Mouse (Mus musculus) lung, embryonic 14.5 days (tissue): ENCODE results near the gene Usp33. TPM values are rescaled to one million over a fixed set of nuclear protein-coding genes. Genes with fewer than 3 reads are reported as not detected.

ENCODE experiments used
- ATAC-seq: fragments of 200-750 bp; cut with Nextera tagmentation; 2 replicates; pipeline ENCODE4 v1.8.0; 2017; ENCODE audit warnings: mild to moderate bottlenecking, moderate TSS enrichment, moderate library complexity; ENCODE audit not compliant: insufficient read depth
- DNase-seq: peaks from one replicate; pipeline ENCODE4 v3.0.0-alpha.2; 2015
- H3K27ac ChIP-seq: fragments of 300-500 bp; sonication (generic); 2 replicates; pipeline ENCODE4 v1.5.1; 2014; ENCODE audit warnings: low read depth, mild to moderate bottlenecking, moderate library complexity
- H3K27me3 ChIP-seq: fragments of 300-500 bp; sonication (generic); 2 replicates; pipeline ENCODE4 v1.6.1; 2014; ENCODE audit warnings: low read length, control low read depth; ENCODE audit not compliant: insufficient read depth
- H3K36me3 ChIP-seq: fragments of 300-500 bp; sonication (generic); 2 replicates; pipeline ENCODE4 v1.6.1; 2014; ENCODE audit warnings: control low read depth; ENCODE audit not compliant: insufficient read depth
- H3K4me1 ChIP-seq: fragments of 300-500 bp; sonication (generic); 2 replicates; pipeline ENCODE4 v1.6.1; 2014; ENCODE audit warnings: antibody characterized with exemption, control low read depth; ENCODE audit not compliant: insufficient read depth
- H3K4me2 ChIP-seq: fragments of 300-500 bp; sonication (generic); 2 replicates; pipeline ENCODE4 v1.6.1; 2014; ENCODE audit warnings: mild to moderate bottlenecking
- H3K4me3 ChIP-seq: fragments of 300-500 bp; sonication (generic); 2 replicates; pipeline ENCODE4 v1.5.1; 2014; ENCODE audit warnings: low read depth, low read length
- H3K9ac ChIP-seq: fragments of 300-500 bp; sonication (generic); 2 replicates; pipeline ENCODE4 v1.6.1; 2014
- H3K9me3 ChIP-seq: fragments of 300-500 bp; sonication (generic); 2 replicates; pipeline ENCODE4 v1.6.1; 2016; ENCODE audit warnings: low read depth, low read length, control low read depth
- CTCF ChIP-seq: IDR thresholded peaks from 2 replicates; pipeline ENCODE4 v1.5.1; 2016; ENCODE audit warnings: antibody characterized with exemption, low read depth
- WGBS: fragments of 180-500 bp; shearing (Covaris S2); extraction: QIAGEN DNeasy Blood & Tissue Kit; methylation state at CpG from one replicate; pipeline ENCODE4 v1.1.7; 2014; 5-methylcytosine and 5-hydroxymethylcytosine counted together
- polyA plus RNA-seq: library from polyadenylated mRNA; unstranded; fragments of >200 nt; fragmentation: Nextera tagmentation; extraction: Ambion mirVana; gene quantifications from 2 replicates; pipeline ENCODE4 v1.2.1, GENCODE M21; 2014

Usp33 gene
- polyA plus RNA-seq, 1 experiment from 2014 or later, result 57.4 TPM

GRCm38 (mm10) chr3:152401964-152402670 is 55.8 kb downstream of the Usp33 start:
- no peak overlapping the region for H3K4me3 ChIP-seq
- H3K4me1 ChIP-seq, result 0 out of 2 replicates have a peak, but pooled peaks cover 4% of the 10 kb centered on the region
- no peak overlapping the region for H3K9ac ChIP-seq
- H3K4me2 ChIP-seq, result no peak overlapping the region
- H3K27ac ChIP-seq, result no peak overlapping the region
- 0 out of 2 replicates have a peak, but pooled peaks cover 2% of the 10 kb centered on the region for H3K36me3 ChIP-seq
- no peaks in the 10 kb centered on the region for H3K9me3 ChIP-seq
- TF ChIP-seq CTCF, result no peak
- WGBS, result 71% methylated on average over 7 of the region's 7 CpGs
- peak; percentile 41; the same call in 1 of the 2 replicates for ATAC-seq
- DNase-seq, result peak; percentile 52
- no peaks in the 10 kb centered on the region for H3K27me3 ChIP-seq

DNA sequence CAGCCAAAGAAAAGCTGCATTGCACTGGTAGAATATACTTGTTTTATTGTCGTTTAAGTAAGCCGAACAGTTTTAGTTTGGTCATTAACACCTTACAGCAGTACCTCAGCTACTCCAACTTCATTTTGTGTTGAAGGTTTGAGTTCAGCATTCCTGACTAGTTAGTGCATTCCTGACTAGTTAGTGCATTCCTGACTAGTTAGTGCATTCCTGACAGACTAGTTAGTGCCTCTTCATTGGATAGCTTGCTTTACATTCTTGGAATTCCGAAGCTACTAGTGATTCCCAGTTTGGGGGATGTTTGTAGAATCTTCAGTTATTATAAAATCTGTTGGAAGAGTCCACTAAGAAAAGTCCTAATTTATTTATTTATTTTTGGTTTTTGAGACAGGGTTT is 56.4 kb downstream of the Usp33 start:
- Histone ChIP-seq H3K9me3 (no peaks in the 10 kb centered on the region), H3K36me3 (0 out of 2 replicates have a peak, but pooled peaks cover 2% of the 10 kb centered on the region), H3K4me2 (no peak overlapping the region), H3K27ac (no peak overlapping the region), H3K9ac (no peak overlapping the region), H3K4me1 (0 out of 2 replicates have a peak, but pooled peaks cover 1% of the 10 kb centered on the region), H3K27me3 (no peaks in the 10 kb centered on the region), H3K4me3 (no peak overlapping the region)
- ATAC-seq, result no peak
- WGBS, result 79% methylated on average over 3 of the region's 3 CpGs
- no peak for TF ChIP-seq CTCF
- no peak for DNase-seq

GRCm38 (mm10) chr3:152403827-152404226 is 57.5 kb downstream of the Usp33 start:
- DNase-seq, result no peak
- Histone ChIP-seq H3K4me1 (no peaks in the 10 kb centered on the region), H3K36me3 (no peaks in the 10 kb centered on the region), H3K4me3 (no peak overlapping the region), H3K9me3 (no peaks in the 10 kb centered on the region), H3K27me3 (no peaks in the 10 kb centered on the region), H3K27ac (no peak overlapping the region), H3K9ac (no peak overlapping the region), H3K4me2 (no peak overlapping the region)
- 50% methylated on average over 2 of the region's 2 CpGs for WGBS
- TF ChIP-seq CTCF, result no peak
- no peak for ATAC-seq

DNA sequence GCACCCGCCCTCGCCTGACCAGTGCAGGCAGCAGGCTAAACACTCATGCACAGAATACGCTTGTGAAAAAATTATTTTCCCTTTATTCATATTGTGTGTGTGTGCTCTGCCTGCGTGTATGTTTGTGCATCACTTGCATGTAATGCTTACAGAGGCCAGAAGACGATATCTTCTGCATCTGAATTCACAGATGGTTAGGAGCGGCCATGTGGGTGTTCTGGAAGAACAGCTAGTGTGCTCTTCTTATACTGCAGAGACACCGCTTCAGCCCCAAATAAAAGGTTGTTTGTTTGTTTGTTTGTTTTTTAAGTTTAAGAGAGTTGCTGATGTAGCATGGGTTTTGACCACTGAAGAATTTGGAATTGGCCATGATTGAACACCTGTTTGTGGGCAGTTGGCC is 59.1 kb downstream of the Usp33 start:
- Histone ChIP-seq H3K36me3 (no peaks in the 10 kb centered on the region), H3K27ac (no peak overlapping the region), H3K4me2 (no peak overlapping the region), H3K4me1 (no peaks in the 10 kb centered on the region), H3K27me3 (no peaks in the 10 kb centered on the region), H3K9ac (no peak overlapping the region), H3K4me3 (no peak overlapping the region), H3K9me3 (no peaks in the 10 kb centered on the region)
- ATAC-seq, result no peak
- TF ChIP-seq CTCF, result no peak
- WGBS, result 89% methylated on average over 7 of the region's 7 CpGs
- DNase-seq, result no peak

DNA sequence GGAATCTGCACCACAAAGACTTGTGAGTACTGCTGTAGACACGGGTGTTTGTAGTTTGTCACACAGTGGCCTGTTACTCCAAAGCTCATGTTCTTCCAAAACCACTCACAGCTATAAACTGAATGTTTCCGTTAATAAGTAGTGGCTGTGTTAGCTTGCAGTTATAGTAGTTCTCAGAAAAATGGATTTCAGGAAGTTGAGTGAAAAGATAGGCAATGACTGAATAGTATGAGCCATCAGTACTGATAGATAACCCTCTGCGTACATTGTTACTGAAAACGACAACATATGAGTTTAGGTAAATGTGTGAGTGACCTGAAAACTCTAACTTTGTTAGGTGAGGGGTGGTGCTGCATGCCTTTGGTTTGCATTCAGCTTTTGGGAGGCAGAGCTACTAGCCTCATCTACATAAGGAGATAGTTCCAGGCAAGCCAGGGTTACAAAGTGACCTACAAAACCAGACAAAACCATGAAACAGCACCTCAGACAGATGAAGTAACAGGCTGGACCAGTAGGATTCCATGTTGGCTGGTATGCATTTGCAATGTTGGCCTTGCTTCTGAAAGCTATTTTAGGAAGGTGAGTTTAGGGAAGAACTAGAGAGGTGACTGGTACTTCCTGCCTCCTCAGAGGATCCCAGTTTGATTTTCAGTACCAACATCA is 59.8 kb downstream of the Usp33 start:
- no peak overlapping the region for H3K27ac ChIP-seq

DNA sequence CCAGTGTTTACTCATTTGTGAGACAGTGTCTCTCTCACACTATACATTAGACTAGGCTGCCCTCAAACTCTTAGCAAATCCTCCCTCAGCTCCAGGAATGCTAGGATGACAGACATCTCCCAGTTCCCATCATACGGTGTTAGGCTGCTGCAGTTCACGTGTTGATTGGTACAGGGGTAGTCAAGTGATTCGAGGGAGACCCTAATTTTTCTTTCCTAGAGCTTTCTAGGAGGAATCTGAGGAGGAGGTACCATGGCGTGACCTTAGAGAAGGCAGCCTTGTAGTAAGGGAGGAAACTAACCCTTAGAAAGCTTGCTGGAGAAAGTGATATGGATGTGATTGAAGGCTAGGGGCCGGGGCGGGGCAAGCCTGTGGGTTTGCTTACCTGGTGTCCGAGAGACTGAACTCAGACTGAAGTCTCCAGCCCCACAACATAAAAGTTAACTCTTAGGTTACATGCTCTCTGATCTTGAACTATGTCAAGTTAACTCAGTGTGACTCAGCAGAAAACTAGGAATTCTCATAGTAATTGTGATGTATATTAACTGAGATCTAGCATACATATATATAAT is 64.8 kb downstream of the Usp33 start:
- WGBS, result 57% methylated on average over 7 of the region's 7 CpGs
- DNase-seq (no peak), ATAC-seq (no peak)
- Histone ChIP-seq H3K4me2 (no peak overlapping the region), H3K36me3 (no peaks in the 10 kb centered on the region), H3K9me3 (no peaks in the 10 kb centered on the region), H3K4me3 (no peak overlapping the region), H3K27ac (no peak overlapping the region), H3K27me3 (no peaks in the 10 kb centered on the region), H3K4me1 (no peaks in the 10 kb centered on the region), H3K9ac (no peak overlapping the region)
- TF ChIP-seq CTCF, result no peak

More for the DNA sequence above, 59.8 kb downstream of the Usp33 start:
- Histone ChIP-seq H3K9ac (no peak overlapping the region), H3K4me1 (no peaks in the 10 kb centered on the region), H3K9me3 (no peaks in the 10 kb centered on the region), H3K36me3 (no peaks in the 10 kb centered on the region), H3K4me2 (no peak overlapping the region), H3K4me3 (no peak overlapping the region), H3K27me3 (no peaks in the 10 kb centered on the region)
- ATAC-seq (no peak), DNase-seq (no peak)
- TF ChIP-seq CTCF, result no peak
- WGBS, result 62% methylated on average over 4 of the region's 4 CpGs

DNA sequence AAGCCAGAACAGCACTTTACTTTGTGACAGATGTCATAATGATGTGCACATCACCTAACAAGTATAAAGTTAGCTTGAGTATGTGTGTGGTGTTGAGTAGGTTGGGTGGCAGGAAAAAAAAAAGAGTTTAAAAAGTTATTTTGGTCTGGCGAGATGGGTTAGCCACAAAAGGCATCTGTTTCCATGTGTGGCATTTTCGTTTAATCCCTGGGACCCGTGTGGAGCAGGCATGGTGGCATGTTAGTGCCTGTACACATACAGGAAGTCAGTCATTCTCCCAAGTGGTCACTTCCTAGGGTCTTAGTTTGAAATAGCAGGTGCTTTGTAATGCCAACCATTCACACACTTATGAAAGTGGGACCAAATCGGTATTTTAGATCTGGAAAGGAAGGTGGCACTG is 66.1 kb downstream of the Usp33 start:
- 74% methylated on average over 4 of the region's 4 CpGs for WGBS
- Histone ChIP-seq H3K27ac (no peak overlapping the region), H3K9me3 (no peaks in the 10 kb centered on the region), H3K9ac (no peak overlapping the region), H3K4me3 (no peak overlapping the region), H3K36me3 (no peaks in the 10 kb centered on the region), H3K4me2 (no peak overlapping the region), H3K27me3 (no peaks in the 10 kb centered on the region), H3K4me1 (no peaks in the 10 kb centered on the region)
- DNase-seq, result no peak
- no peak for TF ChIP-seq CTCF
- ATAC-seq, result no peak
